ENCODE assay signal across 8 mouse cellular contexts in genomic region chr11:70179401-70179800, GRCm38 (mm10). TPM values are rescaled to one million over a fixed set of nuclear protein-coding genes. Genes with fewer than 3 reads are reported as not detected.
DNase-seq lines count a peak whose midpoint lies in the region.

No protein-coding gene starts in this region.

- DNase-seq in adrenal gland, postnatal 14 days: peak; percentile 42
- DNase-seq in adrenal gland, adult 8-10 months: no peak
- peak; percentile 13 for DNase-seq in layer of hippocampus, adult 11-12 months (ENCODE audit: low spot score)
- DNase-seq in layer of hippocampus, adult 9-11 months: no peak
- DNase-seq in ZHBTc4 (ENCODE audit: low read depth, low spot score): peak; percentile 46
- peak; percentile 10 for DNase-seq in hindlimb bud, embryonic 11.5 days (ENCODE audit: extremely low spot score, low read depth, low spot score)
- DNase-seq in right cerebral cortex, postnatal 25 days: peak; percentile 11
- no peak for DNase-seq in spleen, postnatal 36 days (ENCODE audit: low spot score in 2 of 2)

RNA-seq across cellular contexts. Expression of gene Clec10a, which starts 23.4 kb away (rescaled TPM):
- total RNA-seq in adrenal gland, postnatal 14 days (2021): 4.2 and 8.2 TPM in 2 replicates
- total RNA-seq in adrenal gland, adult 8-10 months (2022): 1 to 10 TPM; 3.3 to 7.3 (median 5.4) TPM

RNA-seq across cellular contexts. Expression of gene Slc16a11, which starts 33.2 kb away (rescaled TPM):
- 0.53 and 0.96 TPM in 2 replicates for total RNA-seq in adrenal gland, postnatal 14 days (2021)
- total RNA-seq in adrenal gland, adult 8-10 months (2022): 1 to 10 TPM in 2 of 4 experiments, under 1 TPM in 2; 0.23 to 2.0 (median 0.86) TPM

RNA-seq across cellular contexts. Expression of gene Slc16a13, which starts 41.5 kb away (rescaled TPM):
- 5.3 and 5.6 TPM in 2 replicates for total RNA-seq in adrenal gland, postnatal 14 days (2021)
- total RNA-seq in adrenal gland, adult 8-10 months (2022): 1 to 10 TPM; 4.4 to 9.4 (median 6.6) TPM

RNA-seq across cellular contexts. Expression of gene Mgl2, which starts 49.3 kb away (rescaled TPM):
- total RNA-seq in adrenal gland, postnatal 14 days (2021): 1.8 and 3.3 TPM in 2 replicates
- total RNA-seq in adrenal gland, adult 8-10 months (2022): 1 to 10 TPM; 3.1 to 6.9 (median 4.2) TPM

RNA-seq across cellular contexts. Expression of gene Bcl6b, which starts 50.2 kb away (rescaled TPM):
- 27.0 and 28.1 TPM in 2 replicates for total RNA-seq in adrenal gland, postnatal 14 days (2021)
- 10 to 100 TPM in 2 of 4 experiments, 1 to 10 TPM in 2; 6.4 to 25.1 (median 10.5) TPM for total RNA-seq in adrenal gland, adult 8-10 months (2022)

Comparison
In these comparisons a context has a peak if more than half of its experiments do, and no peak if none do; other contexts are left out.
1. DNase-seq: peak in adrenal gland, postnatal 14 days (single experiment), layer of hippocampus, adult 11-12 months (single experiment), ZHBTc4 (single experiment), hindlimb bud, embryonic 11.5 days (single experiment) and right cerebral cortex, postnatal 25 days (single experiment); none in adrenal gland, adult 8-10 months (single experiment), layer of hippocampus, adult 9-11 months (single experiment) and spleen, postnatal 36 days (0 of 2).